Mouse (Mus musculus): ENCODE data around the gene Gm4707. TPM values are rescaled to one million over a fixed set of nuclear protein-coding genes. Genes with fewer than 3 reads are reported as not detected.

The Gm4707 gene
- 4.4 and 5.2 TPM in 2 replicates for polyA plus RNA-seq (2014; fragmentation: Nextera tagmentation; extraction: Ambion mirVana)

GRCm38 (mm10) chr17:71459818-71460217 is at the start of gene Gm4707:
TSS of gene Gm4707 (minus strand) at chr17:71459918.
- ATAC-seq (ENCODE audit: insufficient number of reproducible peaks, insufficient read depth, low FRiP score, low read depth): no peak
- 100% methylated on average over 2 of the region's 2 CpGs for WGBS
- no peak within 1 kb of the TSS for H3K4me3 ChIP-seq (ENCODE audit: low read depth, low read length)
- no peak within 1 kb of the TSS for H3K27ac ChIP-seq (ENCODE audit: low read length)
- H3K9ac ChIP-seq (replicated peaks; ENCODE audit: low read depth, low read length): no peak within 1 kb of the TSS
- H3K36me3 ChIP-seq (ENCODE audit: control insufficient read depth, insufficient read depth, low read length): peaks cover 21% of the 10 kb centered on the region
- H3K9me3 ChIP-seq (ENCODE audit: control insufficient read depth, low read depth, low read length): no peaks in the 10 kb centered on the region
- H3K4me2 ChIP-seq (replicated peaks; ENCODE audit: low read depth, low read length): no peak within 1 kb of the TSS
- H3K4me1 ChIP-seq (ENCODE audit: control insufficient read depth, insufficient read depth, low read length): no peaks in the 10 kb centered on the region
- H3K27me3 ChIP-seq (ENCODE audit: control insufficient read depth, insufficient read depth, low read length): no peaks in the 10 kb centered on the region

- H3K27me3 ChIP-seq (ENCODE audit: control insufficient read depth, insufficient read depth, low read length): no peaks in the 10 kb centered on the region
- no peak overlapping the region for H3K27ac ChIP-seq (ENCODE audit: low read length)
- 90% methylated on average over 8 of the region's 8 CpGs for WGBS
- no peak overlapping the region for H3K9ac ChIP-seq (replicated peaks; ENCODE audit: low read depth, low read length)
- H3K4me2 ChIP-seq (replicated peaks; ENCODE audit: low read depth, low read length): no peak overlapping the region
- ATAC-seq (ENCODE audit: insufficient number of reproducible peaks, insufficient read depth, low FRiP score, low read depth): no peak
- H3K9me3 ChIP-seq (ENCODE audit: control insufficient read depth, low read depth, low read length): no peaks in the 10 kb centered on the region
- H3K36me3 ChIP-seq (ENCODE audit: control insufficient read depth, insufficient read depth, low read length): peaks cover 51% of the 10 kb centered on the region
- H3K4me1 ChIP-seq (ENCODE audit: control insufficient read depth, insufficient read depth, low read length): no peaks in the 10 kb centered on the region
- H3K4me3 ChIP-seq (ENCODE audit: low read depth, low read length): no peak overlapping the region
Measured at GRCm38 (mm10) chr17:71506832-71507231, 47.1 kb upstream of the Gm4707 start.

GRCm38 (mm10) chr17:71495784-71496183 is 36.1 kb upstream of the Gm4707 start:
- Histone ChIP-seq H3K27me3 (ENCODE audit: control insufficient read depth, insufficient read depth, low read length) (no peaks in the 10 kb centered on the region), H3K4me2 (replicated peaks; ENCODE audit: low read depth, low read length) (no peak overlapping the region), H3K4me1 (ENCODE audit: control insufficient read depth, insufficient read depth, low read length) (no peaks in the 10 kb centered on the region), H3K27ac (ENCODE audit: low read length) (no peak overlapping the region), H3K4me3 (ENCODE audit: low read depth, low read length) (no peak overlapping the region), H3K9ac (replicated peaks; ENCODE audit: low read depth, low read length) (no peak overlapping the region), H3K9me3 (ENCODE audit: control insufficient read depth, low read depth, low read length) (no peaks in the 10 kb centered on the region), H3K36me3 (ENCODE audit: control insufficient read depth, insufficient read depth, low read length) (peaks cover 37% of the 10 kb centered on the region)
- ATAC-seq (ENCODE audit: insufficient number of reproducible peaks, insufficient read depth, low FRiP score, low read depth): no peak
- WGBS: 88% methylated on average over 4 of the region's 4 CpGs

GRCm38 (mm10) chr17:71491332-71491686 is 31.6 kb upstream of the Gm4707 start:
- 33% methylated on average over 4 of the region's 4 CpGs for WGBS
- ATAC-seq (ENCODE audit: insufficient number of reproducible peaks, insufficient read depth, low FRiP score, low read depth): peak; percentile 46; the same call in 1 of the 2 replicates
- Histone ChIP-seq H3K27me3 (ENCODE audit: control insufficient read depth, insufficient read depth, low read length) (no peaks in the 10 kb centered on the region), H3K27ac (ENCODE audit: low read length) (no peak overlapping the region), H3K36me3 (ENCODE audit: control insufficient read depth, insufficient read depth, low read length) (peaks cover 9% of the 10 kb centered on the region), H3K9ac (replicated peaks; ENCODE audit: low read depth, low read length) (no peak overlapping the region), H3K4me3 (ENCODE audit: low read depth, low read length) (no peak overlapping the region), H3K4me1 (ENCODE audit: control insufficient read depth, insufficient read depth, low read length) (peaks cover 3% of the 10 kb centered on the region; the same call in 1 of the 2 replicates), H3K9me3 (ENCODE audit: control insufficient read depth, low read depth, low read length) (no peaks in the 10 kb centered on the region), H3K4me2 (replicated peaks; ENCODE audit: low read depth, low read length) (no peak overlapping the region)

- Histone ChIP-seq H3K4me1 (ENCODE audit: control insufficient read depth, insufficient read depth, low read length) (peaks cover 8% of the 10 kb centered on the region; the same call in 1 of the 2 replicates), H3K4me2 (replicated peaks; ENCODE audit: low read depth, low read length) (no peak overlapping the region), H3K36me3 (ENCODE audit: control insufficient read depth, insufficient read depth, low read length) (peaks cover 8% of the 10 kb centered on the region), H3K9me3 (ENCODE audit: control insufficient read depth, low read depth, low read length) (no peaks in the 10 kb centered on the region), H3K9ac (replicated peaks; ENCODE audit: low read depth, low read length) (no peak overlapping the region), H3K27ac (ENCODE audit: low read length) (no peak overlapping the region), H3K27me3 (ENCODE audit: control insufficient read depth, insufficient read depth, low read length) (no peaks in the 10 kb centered on the region), H3K4me3 (ENCODE audit: low read depth, low read length) (no peak overlapping the region)
- WGBS: 61% methylated on average over 9 of the region's 9 CpGs
- 0 out of 2 replicates have a peak, but pooled peaks have one; percentile 33 for ATAC-seq (ENCODE audit: insufficient number of reproducible peaks, insufficient read depth, low FRiP score, low read depth)
Measured at GRCm38 (mm10) chr17:71490666-71491331, 31.1 kb upstream of the Gm4707 start.

- no peak overlapping the region for H3K4me2 ChIP-seq (replicated peaks; ENCODE audit: low read depth, low read length)
- no peaks in the 10 kb centered on the region for H3K9me3 ChIP-seq (ENCODE audit: control insufficient read depth, low read depth, low read length)
- H3K9ac ChIP-seq (replicated peaks; ENCODE audit: low read depth, low read length): no peak overlapping the region
- no peaks in the 10 kb centered on the region for H3K27me3 ChIP-seq (ENCODE audit: control insufficient read depth, insufficient read depth, low read length)
- H3K27ac ChIP-seq (ENCODE audit: low read length): no peak overlapping the region
- no peak for ATAC-seq (ENCODE audit: insufficient number of reproducible peaks, insufficient read depth, low FRiP score, low read depth)
- H3K4me1 ChIP-seq (ENCODE audit: control insufficient read depth, insufficient read depth, low read length): peaks cover 8% of the 10 kb centered on the region; the same call in 1 of the 2 replicates
- peaks cover 3% of the 10 kb centered on the region; the same call in 1 of the 2 replicates for H3K36me3 ChIP-seq (ENCODE audit: control insufficient read depth, insufficient read depth, low read length)
- no peak overlapping the region for H3K4me3 ChIP-seq (ENCODE audit: low read depth, low read length)
- WGBS: 79% methylated on average over 9 of the region's 9 CpGs
Measured at GRCm38 (mm10) chr17:71489703-71490461, 30.2 kb upstream of the Gm4707 start.

GRCm38 (mm10) chr17:71486231-71486851 is 26.6 kb upstream of the Gm4707 start:
- no peak for ATAC-seq (ENCODE audit: insufficient number of reproducible peaks, insufficient read depth, low FRiP score, low read depth)
- Histone ChIP-seq H3K9ac (replicated peaks; ENCODE audit: low read depth, low read length) (no peak overlapping the region), H3K4me2 (replicated peaks; ENCODE audit: low read depth, low read length) (peak overlapping the region; percentile 22; the same call in 1 of the 2 replicates), H3K9me3 (ENCODE audit: control insufficient read depth, low read depth, low read length) (no peaks in the 10 kb centered on the region), H3K4me3 (ENCODE audit: low read depth, low read length) (no peak overlapping the region), H3K4me1 (ENCODE audit: control insufficient read depth, insufficient read depth, low read length) (peaks cover 8% of the 10 kb centered on the region; the same call in 1 of the 2 replicates), H3K36me3 (ENCODE audit: control insufficient read depth, insufficient read depth, low read length) (no peaks in the 10 kb centered on the region), H3K27ac (ENCODE audit: low read length) (peak overlapping the region; percentile 39; the same call in 1 of the 2 replicates), H3K27me3 (ENCODE audit: control insufficient read depth, insufficient read depth, low read length) (no peaks in the 10 kb centered on the region)
- 31% methylated on average over 8 of the region's 8 CpGs for WGBS

GRCm38 (mm10) chr17:71485791-71486230 is 26.1 kb upstream of the Gm4707 start:
- H3K4me3 ChIP-seq (ENCODE audit: low read depth, low read length): no peak overlapping the region
- H3K9ac ChIP-seq (replicated peaks; ENCODE audit: low read depth, low read length): no peak overlapping the region
- H3K27me3 ChIP-seq (ENCODE audit: control insufficient read depth, insufficient read depth, low read length): no peaks in the 10 kb centered on the region
- no peaks in the 10 kb centered on the region for H3K9me3 ChIP-seq (ENCODE audit: control insufficient read depth, low read depth, low read length)
- H3K27ac ChIP-seq (ENCODE audit: low read length): peak overlapping the region; percentile 39; the same call in 1 of the 2 replicates
- H3K36me3 ChIP-seq (ENCODE audit: control insufficient read depth, insufficient read depth, low read length): no peaks in the 10 kb centered on the region
- H3K4me2 ChIP-seq (replicated peaks; ENCODE audit: low read depth, low read length): no peak overlapping the region
- 57% methylated on average over 12 of the region's 12 CpGs for WGBS
- peaks cover 8% of the 10 kb centered on the region; the same call in 1 of the 2 replicates for H3K4me1 ChIP-seq (ENCODE audit: control insufficient read depth, insufficient read depth, low read length)
- ATAC-seq (ENCODE audit: insufficient number of reproducible peaks, insufficient read depth, low FRiP score, low read depth): no peak

All from stomach, embryonic 14.5 days (tissue).